Mouse (Mus musculus): ENCODE data around the gene Prkg1. TPM values are rescaled to one million over a fixed set of nuclear protein-coding genes. Genes with fewer than 3 reads are reported as not detected.
A peak's percentile ranks its signal among the peaks of the same experiment; 100 is the strongest.

The Prkg1 gene
- polyA plus RNA-seq, 1 experiment from 2014 or later: 8.4 TPM

- no peaks in the 10 kb centered on the region for H3K36me3 ChIP-seq
- H3K4me3 ChIP-seq: no peak overlapping the region
- peak; percentile 85 for ATAC-seq (ENCODE audit: low FRiP score, low read depth)
- no peaks in the 10 kb centered on the region for H3K4me1 ChIP-seq
- H3K9ac ChIP-seq: no peak overlapping the region
- H3K4me2 ChIP-seq (replicated peaks): no peak overlapping the region
- no peak overlapping the region for H3K27ac ChIP-seq
- no peaks in the 10 kb centered on the region for H3K27me3 ChIP-seq
- H3K9me3 ChIP-seq: no peaks in the 10 kb centered on the region
- WGBS: 4% methylated on average over 4 of the region's 4 CpGs
Observed at GRCm38 (mm10) chr19:30843052-30843564, 921.7 kb downstream of the Prkg1 start.

- Histone ChIP-seq H3K27me3 (no peaks in the 10 kb centered on the region), H3K4me1 (no peaks in the 10 kb centered on the region), H3K4me3 (no peak overlapping the region), H3K4me2 (replicated peaks) (no peak overlapping the region), H3K9ac (no peak overlapping the region), H3K9me3 (no peaks in the 10 kb centered on the region), H3K36me3 (no peaks in the 10 kb centered on the region), H3K27ac (no peak overlapping the region)
- ATAC-seq (ENCODE audit: low FRiP score, low read depth): no peak
- WGBS: 30% methylated on average over 1 of the region's 1 CpGs
Observed at GRCm38 (mm10) chr19:30842640-30843039, 922.2 kb downstream of the Prkg1 start.

- Histone ChIP-seq H3K4me3 (no peak overlapping the region), H3K27me3 (no peaks in the 10 kb centered on the region), H3K4me1 (no peaks in the 10 kb centered on the region), H3K27ac (no peak overlapping the region), H3K36me3 (no peaks in the 10 kb centered on the region), H3K9ac (no peak overlapping the region), H3K4me2 (replicated peaks) (no peak overlapping the region), H3K9me3 (no peaks in the 10 kb centered on the region; the same call in 1 of the 2 replicates)
- WGBS: 36% methylated on average over 1 of the region's 1 CpGs
- no peak for ATAC-seq (ENCODE audit: low FRiP score, low read depth)
Observed at GRCm38 (mm10) chr19:30833045-30833651, 931.7 kb downstream of the Prkg1 start.

- Histone ChIP-seq H3K4me3 (no peak overlapping the region), H3K9ac (no peak overlapping the region), H3K36me3 (no peaks in the 10 kb centered on the region), H3K9me3 (no peaks in the 10 kb centered on the region; the same call in 1 of the 2 replicates), H3K4me1 (peaks cover 12% of the 10 kb centered on the region; the same call in 1 of the 2 replicates), H3K27ac (no peak overlapping the region), H3K27me3 (no peaks in the 10 kb centered on the region), H3K4me2 (replicated peaks) (no peak overlapping the region)
- 83% methylated on average over 7 of the region's 7 CpGs for WGBS
- ATAC-seq (ENCODE audit: low FRiP score, low read depth): no peak
Observed at GRCm38 (mm10) chr19:30829231-30829775, 935.5 kb downstream of the Prkg1 start.

- Histone ChIP-seq H3K36me3 (no peaks in the 10 kb centered on the region), H3K27ac (no peak overlapping the region), H3K9ac (no peak overlapping the region), H3K27me3 (no peaks in the 10 kb centered on the region), H3K4me1 (peaks cover 12% of the 10 kb centered on the region; the same call in 1 of the 2 replicates), H3K9me3 (no peaks in the 10 kb centered on the region; the same call in 1 of the 2 replicates), H3K4me2 (replicated peaks) (no peak overlapping the region), H3K4me3 (no peak overlapping the region)
- 84% methylated on average over 3 of the region's 3 CpGs for WGBS
- no peak for ATAC-seq (ENCODE audit: low FRiP score, low read depth)
Observed at GRCm38 (mm10) chr19:30827820-30828219, 937.0 kb downstream of the Prkg1 start.

- WGBS: 31% methylated on average over 2 of the region's 2 CpGs
- H3K4me1 ChIP-seq: peaks cover 12% of the 10 kb centered on the region; the same call in 1 of the 2 replicates
- H3K9me3 ChIP-seq: no peaks in the 10 kb centered on the region; the same call in 1 of the 2 replicates
Observed at GRCm38 (mm10) chr19:30826106-30826505, 938.7 kb downstream of the Prkg1 start.

GRCm38 (mm10) chr19:30815661-30816060 is 949.2 kb downstream of the Prkg1 start:
- peaks cover 4% of the 10 kb centered on the region; the same call in 1 of the 2 replicates for H3K4me1 ChIP-seq
- ATAC-seq (ENCODE audit: low FRiP score, low read depth): peak; percentile 81

More at GRCm38 (mm10) chr19:30826106-30826505, 938.7 kb downstream of the Prkg1 start:
- no peaks in the 10 kb centered on the region for H3K36me3 ChIP-seq
- no peak overlapping the region for H3K9ac ChIP-seq
- H3K4me3 ChIP-seq: no peak overlapping the region
- no peaks in the 10 kb centered on the region for H3K27me3 ChIP-seq
- ATAC-seq (ENCODE audit: low FRiP score, low read depth): peak; percentile 54; the same call in 1 of the 2 replicates
- H3K4me2 ChIP-seq (replicated peaks): no peak overlapping the region
- H3K27ac ChIP-seq: no peak overlapping the region

GRCm38 (mm10) chr19:30806265-30806664 is 958.6 kb downstream of the Prkg1 start:
- Histone ChIP-seq H3K9me3 (no peaks in the 10 kb centered on the region), H3K27ac (no peak overlapping the region), H3K4me1 (no peaks in the 10 kb centered on the region), H3K27me3 (no peaks in the 10 kb centered on the region), H3K4me3 (no peak overlapping the region), H3K36me3 (no peaks in the 10 kb centered on the region), H3K9ac (no peak overlapping the region), H3K4me2 (replicated peaks) (no peak overlapping the region)
- WGBS: 69% methylated on average over 5 of the region's 5 CpGs
- ATAC-seq (ENCODE audit: low FRiP score, low read depth): no peak

More at GRCm38 (mm10) chr19:30815661-30816060, 949.2 kb downstream of the Prkg1 start:
- Histone ChIP-seq H3K4me2 (replicated peaks) (no peak overlapping the region), H3K9ac (no peak overlapping the region), H3K4me3 (no peak overlapping the region), H3K36me3 (no peaks in the 10 kb centered on the region), H3K27me3 (no peaks in the 10 kb centered on the region), H3K27ac (no peak overlapping the region), H3K9me3 (no peaks in the 10 kb centered on the region)
- WGBS: 38% methylated on average over 6 of the region's 6 CpGs

- no peak for ATAC-seq (ENCODE audit: low FRiP score, low read depth)
- no peaks in the 10 kb centered on the region for H3K27me3 ChIP-seq
- no peaks in the 10 kb centered on the region for H3K36me3 ChIP-seq
- no peak overlapping the region for H3K27ac ChIP-seq
- H3K9me3 ChIP-seq: no peaks in the 10 kb centered on the region
- 78% methylated on average over 2 of the region's 2 CpGs for WGBS
- H3K4me1 ChIP-seq: no peaks in the 10 kb centered on the region
- H3K9ac ChIP-seq: no peak overlapping the region
- H3K4me2 ChIP-seq (replicated peaks): no peak overlapping the region
- no peak overlapping the region for H3K4me3 ChIP-seq
Observed at GRCm38 (mm10) chr19:30780803-30781202, 984.0 kb downstream of the Prkg1 start.

GRCm38 (mm10) chr19:30768316-30768715 is 996.5 kb downstream of the Prkg1 start:
- no peak for ATAC-seq (ENCODE audit: low FRiP score, low read depth)
- Histone ChIP-seq H3K9me3 (no peaks in the 10 kb centered on the region), H3K36me3 (no peaks in the 10 kb centered on the region), H3K4me2 (replicated peaks) (no peak overlapping the region), H3K4me3 (no peak overlapping the region), H3K27me3 (no peaks in the 10 kb centered on the region), H3K9ac (no peak overlapping the region), H3K27ac (no peak overlapping the region), H3K4me1 (no peaks in the 10 kb centered on the region)
- WGBS: 50% methylated on average over 1 of the region's 1 CpGs

- H3K4me3 ChIP-seq: no peak overlapping the region
- no peak overlapping the region for H3K9ac ChIP-seq
- no peaks in the 10 kb centered on the region for H3K9me3 ChIP-seq
- H3K27me3 ChIP-seq: no peaks in the 10 kb centered on the region
- H3K36me3 ChIP-seq: no peaks in the 10 kb centered on the region
- no peak overlapping the region for H3K4me2 ChIP-seq (replicated peaks)
- no peaks in the 10 kb centered on the region for H3K4me1 ChIP-seq
- H3K27ac ChIP-seq: no peak overlapping the region
- no peak for ATAC-seq (ENCODE audit: low FRiP score, low read depth)
Observed at GRCm38 (mm10) chr19:30744426-30744825, 1020.4 kb downstream of the Prkg1 start.

GRCm38 (mm10) chr19:30699130-30699529 is 1065.7 kb downstream of the Prkg1 start:
- no peak overlapping the region for H3K4me2 ChIP-seq (replicated peaks)
- ATAC-seq (ENCODE audit: low FRiP score, low read depth): no peak
- 91% methylated on average over 5 of the region's 5 CpGs for WGBS

More at GRCm38 (mm10) chr19:30699130-30699529, 1065.7 kb downstream of the Prkg1 start:
- Histone ChIP-seq H3K4me3 (no peak overlapping the region), H3K9me3 (no peaks in the 10 kb centered on the region), H3K27me3 (no peaks in the 10 kb centered on the region), H3K4me1 (no peaks in the 10 kb centered on the region), H3K27ac (no peak overlapping the region), H3K9ac (no peak overlapping the region), H3K36me3 (no peaks in the 10 kb centered on the region)
